Mouse (Mus musculus): ENCODE data around the gene Maco1.

GRCm38 (mm10) chr4:134853259-134853636, at the start of gene Maco1:
- TF ChIP-seq CTCF (IDR thresholded peaks at IDR 0.05; ENCODE audit: low read depth, low read length): no peak
- peak; percentile 49; the same call in 1 of the 2 replicates for TF ChIP-seq POLR2A (IDR thresholded peaks at IDR 0.05; ENCODE audit: extremely low read depth, insufficient read depth, low read length)
